Mouse (Mus musculus): ENCODE results near the gene Inka2. TPM values are rescaled to one million over a fixed set of nuclear protein-coding genes. Genes with fewer than 3 reads are reported as not detected.

The Inka2 gene
- total and polyA plus RNA-seq, 2 experiments from 2014 or later, result 5.5 to 15.0 TPM

- Histone ChIP-seq H3K27me3 (ENCODE audit: insufficient read depth, low read length) (no peaks in the 10 kb centered on the region), H3K36me3 (ENCODE audit: insufficient read depth, low read length) (no peaks in the 10 kb centered on the region), H3K4me1 (ENCODE audit: insufficient read depth, low read length) (peaks cover 29% of the 10 kb centered on the region), H3K4me2 (ENCODE audit: low read depth, low read length) (no peak overlapping the region), H3K4me3 (ENCODE audit: low read length) (no peak overlapping the region), H3K9ac (replicated peaks; ENCODE audit: low read length) (no peak overlapping the region), H3K9me3 (ENCODE audit: low read length) (no peaks in the 10 kb centered on the region), H3K27ac (no peak overlapping the region)
- DNase-seq (ENCODE audit: low spot score) (no peak), ATAC-seq (no peak)
- TF ChIP-seq CTCF (IDR thresholded peaks at IDR 0.05; ENCODE audit: low read depth), result no peak
Observed at GRCm38 (mm10) chr3:105712827-105713226, 8.4 kb downstream of the Inka2 start.

DNA sequence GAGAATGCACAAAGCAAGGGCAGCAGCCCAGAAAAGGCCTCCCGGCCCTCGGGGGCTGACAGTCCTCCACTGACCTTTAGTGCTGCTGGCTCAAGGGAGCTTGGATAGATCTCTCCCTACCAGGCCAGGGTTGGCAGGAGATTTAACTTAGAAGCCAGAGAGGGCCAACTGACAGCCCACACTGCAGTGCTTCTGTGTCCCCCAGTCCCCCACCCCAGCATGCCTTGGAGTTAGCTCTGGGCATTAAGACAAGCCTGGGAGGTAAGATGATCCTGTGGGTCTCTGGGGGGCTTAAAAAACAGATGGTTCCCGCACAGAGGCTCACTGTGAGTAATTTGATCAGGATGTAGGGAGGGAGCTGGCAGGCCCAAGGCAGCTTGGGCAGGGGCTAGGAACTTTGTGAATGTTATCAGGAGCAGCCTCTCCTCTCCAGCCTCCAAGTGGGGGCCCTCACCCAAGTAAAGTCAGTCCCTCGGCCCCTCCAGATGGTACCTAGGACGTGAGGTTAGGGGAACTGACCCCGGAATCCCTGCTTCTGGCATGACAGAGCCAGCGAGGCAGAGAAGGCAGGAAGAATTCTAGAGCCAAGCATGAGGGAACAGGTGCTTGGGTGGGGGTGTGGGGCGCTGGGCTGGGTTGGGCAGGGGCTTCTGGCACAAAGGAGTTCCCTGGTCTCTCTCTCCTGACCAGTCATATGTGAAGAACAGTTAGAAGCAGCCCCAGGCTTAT lies 9.9 kb downstream of the Inka2 start:
- no peak overlapping the region for H3K9ac ChIP-seq (replicated peaks; ENCODE audit: low read length)

GRCm38 (mm10) chr3:105714820-105715167 lies 10.4 kb downstream of the Inka2 start:
- H3K4me2 ChIP-seq (ENCODE audit: low read depth, low read length), result no peak overlapping the region
- no peaks in the 10 kb centered on the region for H3K27me3 ChIP-seq (ENCODE audit: insufficient read depth, low read length)
- H3K36me3 ChIP-seq (ENCODE audit: insufficient read depth, low read length), result no peaks in the 10 kb centered on the region
- ATAC-seq (no peak), DNase-seq (ENCODE audit: low spot score) (no peak)
- H3K9me3 ChIP-seq (ENCODE audit: low read length), result no peaks in the 10 kb centered on the region
- no peak overlapping the region for H3K4me3 ChIP-seq (ENCODE audit: low read length)
- TF ChIP-seq CTCF (IDR thresholded peaks at IDR 0.05; ENCODE audit: low read depth), result no peak
- H3K9ac ChIP-seq (replicated peaks; ENCODE audit: low read length), result no peak overlapping the region
- no peak overlapping the region; the same call in 1 of the 2 replicates for H3K27ac ChIP-seq
- peaks cover 33% of the 10 kb centered on the region for H3K4me1 ChIP-seq (ENCODE audit: insufficient read depth, low read length)

More for the DNA sequence above, 9.9 kb downstream of the Inka2 start:
- Histone ChIP-seq H3K4me2 (ENCODE audit: low read depth, low read length) (no peak overlapping the region), H3K4me3 (ENCODE audit: low read length) (no peak overlapping the region), H3K9me3 (ENCODE audit: low read length) (no peaks in the 10 kb centered on the region), H3K36me3 (ENCODE audit: insufficient read depth, low read length) (no peaks in the 10 kb centered on the region), H3K4me1 (ENCODE audit: insufficient read depth, low read length) (peaks cover 33% of the 10 kb centered on the region), H3K27ac (peak overlapping the region; percentile 76), H3K27me3 (ENCODE audit: insufficient read depth, low read length) (no peaks in the 10 kb centered on the region)
- no peak for TF ChIP-seq CTCF (IDR thresholded peaks at IDR 0.05; ENCODE audit: low read depth)
- WGBS, result 20% methylated on average over 8 of the region's 8 CpGs
- DNase-seq (ENCODE audit: low spot score), result peak; percentile 79
- ATAC-seq, result peak; percentile 68

GRCm38 (mm10) chr3:105716353-105717000 lies 12.1 kb downstream of the Inka2 start:
- Histone ChIP-seq H3K4me1 (ENCODE audit: insufficient read depth, low read length) (peaks cover 26% of the 10 kb centered on the region), H3K9ac (replicated peaks; ENCODE audit: low read length) (no peak overlapping the region), H3K9me3 (ENCODE audit: low read length) (no peaks in the 10 kb centered on the region), H3K4me2 (ENCODE audit: low read depth, low read length) (no peak overlapping the region), H3K27me3 (ENCODE audit: insufficient read depth, low read length) (no peaks in the 10 kb centered on the region), H3K4me3 (ENCODE audit: low read length) (no peak overlapping the region), H3K36me3 (ENCODE audit: insufficient read depth, low read length) (no peaks in the 10 kb centered on the region), H3K27ac (no peak overlapping the region)
- 55% methylated on average over 18 of the region's 18 CpGs for WGBS
- ATAC-seq (peak; percentile 36; the same call in 1 of the 2 replicates), DNase-seq (ENCODE audit: low spot score) (peak; percentile 64)
- TF ChIP-seq CTCF (IDR thresholded peaks at IDR 0.05; ENCODE audit: low read depth), result no peak

DNA sequence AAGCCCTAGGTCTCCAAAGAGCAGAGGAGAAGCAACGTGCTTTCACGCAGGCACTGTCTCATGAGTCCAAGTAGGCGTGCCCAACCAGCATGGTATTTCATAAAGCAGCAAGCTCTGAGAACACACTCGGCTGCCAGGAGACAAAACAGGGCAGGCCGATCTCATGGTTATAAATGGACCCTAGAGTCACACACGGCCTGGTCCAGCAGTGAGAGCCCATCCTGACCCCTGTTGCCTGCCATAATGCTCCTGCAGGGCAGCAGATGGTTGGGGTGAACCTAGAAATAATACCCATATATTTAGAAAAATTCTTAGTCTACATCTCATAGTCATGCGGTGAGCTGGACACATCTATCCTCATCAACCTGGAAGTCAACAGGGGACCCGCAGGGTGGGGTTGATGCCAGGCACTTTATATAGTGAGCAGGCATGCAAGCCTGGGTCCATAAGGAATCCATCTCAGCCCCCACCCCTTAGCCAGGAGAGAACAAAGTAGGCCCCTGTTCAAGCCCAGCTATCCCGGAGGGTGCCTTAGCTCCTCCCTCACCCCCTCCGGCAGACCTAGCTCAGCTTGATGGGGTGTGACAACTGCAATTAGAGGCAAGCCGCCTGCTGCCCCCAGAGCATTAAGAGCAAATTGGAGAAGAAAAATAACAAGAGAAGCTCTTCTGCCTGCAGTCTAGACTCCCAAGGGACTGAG lies 13.6 kb downstream of the Inka2 start:
- H3K4me1 ChIP-seq (ENCODE audit: insufficient read depth, low read length), result peaks cover 22% of the 10 kb centered on the region
- H3K27me3 ChIP-seq (ENCODE audit: insufficient read depth, low read length), result no peaks in the 10 kb centered on the region
- no peak overlapping the region for H3K4me2 ChIP-seq (ENCODE audit: low read depth, low read length)
- 28% methylated on average over 11 of the region's 11 CpGs for WGBS
- TF ChIP-seq CTCF (IDR thresholded peaks at IDR 0.05; ENCODE audit: low read depth), result no peak
- H3K27ac ChIP-seq, result peak overlapping the region; percentile 45; the same call in 1 of the 2 replicates
- DNase-seq (ENCODE audit: low spot score) (peak; percentile 48), ATAC-seq (0 out of 2 replicates have a peak, but pooled peaks have one; percentile 11)
- no peak overlapping the region for H3K9ac ChIP-seq (replicated peaks; ENCODE audit: low read length)
- H3K4me3 ChIP-seq (ENCODE audit: low read length), result no peak overlapping the region
- no peaks in the 10 kb centered on the region for H3K36me3 ChIP-seq (ENCODE audit: insufficient read depth, low read length)
- no peaks in the 10 kb centered on the region for H3K9me3 ChIP-seq (ENCODE audit: low read length)

DNA sequence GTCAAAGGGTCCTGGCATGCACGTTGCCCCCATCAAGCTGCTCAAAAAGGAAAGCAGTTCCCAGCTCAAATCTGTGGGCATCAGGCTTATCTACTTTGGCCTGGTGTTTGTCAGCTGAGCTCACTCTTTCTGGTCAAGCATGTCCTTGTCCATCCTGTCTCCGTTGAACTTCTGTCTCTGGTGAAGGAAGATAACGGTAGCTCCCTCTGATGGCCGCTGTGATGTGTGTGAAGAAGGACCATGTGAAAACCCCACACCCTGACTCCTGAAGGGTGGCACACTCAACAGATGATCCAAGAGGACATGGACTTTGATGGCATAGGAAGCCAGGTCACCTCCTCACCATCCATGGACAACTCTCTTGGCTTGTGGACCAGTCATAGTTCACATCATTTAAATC lies 14.3 kb downstream of the Inka2 start:
- 57% methylated on average over 4 of the region's 4 CpGs for WGBS
- no peak for DNase-seq (ENCODE audit: low spot score)
- peak; percentile 32; the same call in 1 of the 2 replicates for TF ChIP-seq CTCF (IDR thresholded peaks at IDR 0.05; ENCODE audit: low read depth)
- no peak overlapping the region for H3K4me3 ChIP-seq (ENCODE audit: low read length)
- H3K4me1 ChIP-seq (ENCODE audit: insufficient read depth, low read length), result peaks cover 22% of the 10 kb centered on the region
- H3K9me3 ChIP-seq (ENCODE audit: low read length), result no peaks in the 10 kb centered on the region
- no peaks in the 10 kb centered on the region for H3K36me3 ChIP-seq (ENCODE audit: insufficient read depth, low read length)
- H3K27ac ChIP-seq, result no peak overlapping the region
- H3K27me3 ChIP-seq (ENCODE audit: insufficient read depth, low read length), result no peaks in the 10 kb centered on the region
- no peak for ATAC-seq
- H3K9ac ChIP-seq (replicated peaks; ENCODE audit: low read length), result no peak overlapping the region
- no peak overlapping the region for H3K4me2 ChIP-seq (ENCODE audit: low read depth, low read length)
